Mouse (Mus musculus) ES-E14 (cell line): ENCODE measurements around the gene S100a16. TPM values are rescaled to one million over a fixed set of nuclear protein-coding genes. Genes with fewer than 3 reads are reported as not detected.

Source experiments
- DNase-seq: peaks from one replicate; pipeline ENCODE4 v3.0.0-alpha.2; 2013; ENCODE audit warnings: low read depth, low spot score
- H3K27ac ChIP-seq: 2 replicates; pipeline ENCODE4 v1.5.1; 2012; ENCODE audit warnings: low read depth, mild to moderate bottlenecking, low read length, moderate library complexity, mixed read lengths; ENCODE audit not compliant: poor library complexity, insufficient read depth, severe bottlenecking
- H3K36me3 ChIP-seq: 2 replicates; pipeline ENCODE4 v1.6.1; 2012; ENCODE audit warnings: mild to moderate bottlenecking, low read length, moderate library complexity, mixed read lengths; ENCODE audit not compliant: control insufficient read depth, poor library complexity, insufficient read depth, severe bottlenecking
- H3K4me1 ChIP-seq, 2 experiments: fragments of 150-350 bp in 1 of 2; sonication (generic) in 1 of 2; 2 replicates each; pipeline ENCODE4 v1.6.1; 2012; ENCODE audit warnings: low read length in 2 of 2, mild to moderate bottlenecking in 1 of 2, mixed read lengths in 1 of 2; ENCODE audit not compliant: control insufficient read depth in 2 of 2, insufficient read depth in 2 of 2, poor library complexity in 1 of 2
- H3K4me3 ChIP-seq, 2 experiments: fragments of 150-350 bp in 1 of 2; sonication (generic) in 1 of 2; 2 replicates each; pipeline ENCODE4 v1.5.1; 2012; ENCODE audit warnings: low read length in 2 of 2, low read depth in 1 of 2, mild to moderate bottlenecking in 1 of 2, mixed read lengths in 1 of 2; ENCODE audit not compliant: insufficient read depth in 1 of 2, poor library complexity in 1 of 2, severe bottlenecking in 1 of 2
- H3K9ac ChIP-seq: 2 replicates; pipeline ENCODE4 v1.6.1; 2012; ENCODE audit warnings: low read depth, mild to moderate bottlenecking, low read length, mixed read lengths; ENCODE audit not compliant: poor library complexity, insufficient read depth, severe bottlenecking
- H3K9me3 ChIP-seq: fragments of 150-350 bp; sonication (generic); 2 replicates; pipeline ENCODE4 v1.6.1; 2012; ENCODE audit warnings: low read depth, mild to moderate bottlenecking, low read length; ENCODE audit not compliant: control insufficient read depth, insufficient read depth
- CHD2 ChIP-seq: IDR thresholded peaks from 2 replicates; pipeline ENCODE4 v1.6.1; 2014; ENCODE audit warnings: mild to moderate bottlenecking, low read depth, low read length, inconsistent platforms
- HCFC1 ChIP-seq: IDR thresholded peaks from 2 replicates; pipeline ENCODE4 v1.6.1; 2012; ENCODE audit warnings: low read length, inconsistent platforms, borderline replicate concordance; ENCODE audit not compliant: insufficient read depth
- MAFK ChIP-seq: IDR thresholded peaks from 2 replicates; pipeline ENCODE4 v1.6.1; 2014; ENCODE audit warnings: mild to moderate bottlenecking, low read depth, low read length, inconsistent platforms; ENCODE audit not compliant: insufficient read depth
- ZC3H11A ChIP-seq: IDR thresholded peaks from 2 replicates; pipeline ENCODE4 v1.6.1; 2012; ENCODE audit warnings: low read depth, mild to moderate bottlenecking, inconsistent platforms, low read length, borderline replicate concordance
- ZNF384 ChIP-seq: IDR thresholded peaks from 2 replicates; pipeline ENCODE4 v1.6.1; 2012; ENCODE audit warnings: low read depth, low read length, inconsistent platforms
- in situ Hi-C, 2 experiments: fragments of 600-800 bp; cut with MboI; formaldehyde crosslinking; loops; one replicate each; pipeline ENCODE4 v1.15.1; 2025; ENCODE audit warnings: low sequenced_read_pairs in 2 of 2, inconsistent platforms in 1 of 2; ENCODE audit not compliant: unreplicated experiment in 2 of 2
- total RNA-seq: library from RNA; depleted of rRNA; stranded (reverse); fragments of 300-350 nt; gene quantifications from 2 replicates; pipeline ENCODE4 v1.2.3, GENCODE M21; 2012

The S100a16 gene
- total RNA-seq, 1 experiment: 3.2 TPM

- TF ChIP-seq HCFC1: no peak
- TF ChIP-seq ZNF384: no peak
- TF ChIP-seq MAFK: no peak
- no peak for TF ChIP-seq ZC3H11A
- TF ChIP-seq CHD2: no peak
- peak overlapping the region; percentile 39 to 95; a peak in 3 of 4 replicates for H3K4me3 ChIP-seq
- H3K36me3 ChIP-seq: peaks cover 17% of the 10 kb centered on the region
- H3K27ac ChIP-seq: peak overlapping the region; percentile 38; the same call in 1 of the 2 replicates
- in situ Hi-C loops: no loop called here
- peaks cover 2 to 15% of the 10 kb centered on the region in 2 experiments; a peak in 1 of 4 replicates for H3K4me1 ChIP-seq
- H3K9ac ChIP-seq: no peak overlapping the region; the same call in 1 of the 2 replicates
- H3K9me3 ChIP-seq: no peaks in the 10 kb centered on the region
- no peak for DNase-seq
Measured at GRCm38 (mm10) chr3:90509747-90510123, 27.3 kb upstream of the S100a16 start.

DNA sequence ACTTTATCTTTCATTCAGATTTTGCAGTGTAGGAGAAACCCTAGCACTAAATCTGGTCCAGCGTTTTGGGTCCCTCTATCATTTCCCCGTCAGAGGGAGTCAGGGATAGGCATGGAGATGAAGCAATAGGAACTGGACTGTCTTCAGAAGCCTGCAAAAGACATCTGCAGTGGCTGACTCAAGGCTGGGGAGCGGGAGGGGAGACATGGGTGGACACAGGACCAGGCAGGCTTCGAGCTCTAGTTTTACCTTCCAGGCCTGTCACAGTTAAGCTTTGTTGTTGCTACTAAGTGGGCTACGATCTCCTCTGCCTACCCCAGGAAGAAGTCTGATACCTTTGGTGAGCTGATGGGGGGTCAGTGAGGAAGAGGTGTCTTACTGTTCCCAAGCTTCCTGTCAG is 24.8 kb upstream of the S100a16 start:
- no peak for DNase-seq
- H3K4me3 ChIP-seq: no peak overlapping the region
- TF ChIP-seq ZNF384 (no peak), MAFK (no peak), CHD2 (no peak), ZC3H11A (no peak), HCFC1 (no peak)
- H3K36me3 ChIP-seq: peaks cover 4% of the 10 kb centered on the region
- H3K4me1 ChIP-seq: peaks cover 2 to 26% of the 10 kb centered on the region in 2 experiments; a peak in 2 of 4 replicates
- H3K9me3 ChIP-seq: no peaks in the 10 kb centered on the region
- in situ Hi-C loops: no loop called here
- H3K9ac ChIP-seq: no peak overlapping the region
- H3K27ac ChIP-seq: no peak overlapping the region

- Histone ChIP-seq H3K4me3 (no peak overlapping the region), H3K36me3 (no peaks in the 10 kb centered on the region; the same call in 1 of the 2 replicates), H3K9ac (no peak overlapping the region), H3K27ac (no peak overlapping the region), H3K9me3 (no peaks in the 10 kb centered on the region), H3K4me1 (peaks cover 2 to 25% of the 10 kb centered on the region in 2 experiments; a peak in 2 of 4 replicates)
- in situ Hi-C loops: no loop called here
- TF ChIP-seq ZC3H11A (no peak), ZNF384 (no peak), HCFC1 (no peak), MAFK (no peak), CHD2 (no peak)
- DNase-seq: no peak
Measured at GRCm38 (mm10) chr3:90512948-90513642, 24.0 kb upstream of the S100a16 start.

- H3K27ac ChIP-seq: no peak within 1 kb of the TSS; the same call in 1 of the 2 replicates
- H3K4me3 ChIP-seq: peak within 1 kb of the TSS; percentile 39 to 44
Measured at GRCm38 (mm10) chr3:90513796-90514590, 23.1 kb upstream of the S100a16 start, which contains the start of the genes S100a1 and S100a13. S100a1 (minus strand) TSS chr3:90514392. S100a13 (plus strand) TSS chr3:90514435.

More at GRCm38 (mm10) chr3:90513796-90514590, 23.1 kb upstream of the S100a16 start, which contains the start of the genes S100a1 and S100a13:
- Histone ChIP-seq H3K9ac (0 out of 2 replicates have a peak within 1 kb of the TSS, but pooled peaks have one; percentile 21), H3K4me1 (peaks cover 2 to 25% of the 10 kb centered on the region in 2 experiments; a peak in 2 of 4 replicates), H3K9me3 (no peaks in the 10 kb centered on the region), H3K36me3 (no peaks in the 10 kb centered on the region; the same call in 1 of the 2 replicates)
- in situ Hi-C loops: no loop called here
- no peak for DNase-seq
- TF ChIP-seq HCFC1 (no peak), ZC3H11A (no peak), ZNF384 (no peak), MAFK (no peak), CHD2 (no peak)
